Mouse (Mus musculus): ENCODE results near the gene Gm42957. TPM values are rescaled to one million over a fixed set of nuclear protein-coding genes. Genes with fewer than 3 reads are reported as not detected.

Gm42957 gene
- polyA plus RNA-seq, 1 experiment from 2014 or later: 0.14 TPM

GRCm38 (mm10) chr3:96692506-96692905 lies 57.2 kb downstream of the Gm42957 start:
- Histone ChIP-seq H3K27me3 (ENCODE audit: control insufficient read depth, insufficient read depth, low read length) (no peaks in the 10 kb centered on the region), H3K9ac (ENCODE audit: low read length) (no peak overlapping the region), H3K4me1 (ENCODE audit: control insufficient read depth, insufficient read depth, low read length) (peaks cover 14% of the 10 kb centered on the region), H3K36me3 (ENCODE audit: control insufficient read depth, insufficient read depth) (no peaks in the 10 kb centered on the region), H3K4me3 (ENCODE audit: low read length) (no peak overlapping the region), H3K27ac (ENCODE audit: low read length) (no peak overlapping the region), H3K9me3 (replicated peaks; ENCODE audit: control insufficient read depth, low read length) (no peaks in the 10 kb centered on the region), H3K4me2 (ENCODE audit: low read depth, low read length) (no peak overlapping the region)
- 19% methylated on average over 3 of the region's 3 CpGs for WGBS
- no peak for ATAC-seq (replicated peaks; ENCODE audit: extremely low read depth, insufficient read depth, low FRiP score)

- H3K4me1 ChIP-seq (ENCODE audit: control insufficient read depth, insufficient read depth, low read length): peaks cover 21% of the 10 kb centered on the region
- no peak overlapping the region for H3K27ac ChIP-seq (ENCODE audit: low read length)
- no peak overlapping the region for H3K4me3 ChIP-seq (ENCODE audit: low read length)
- H3K9ac ChIP-seq (ENCODE audit: low read length): no peak overlapping the region
- no peak overlapping the region for H3K4me2 ChIP-seq (ENCODE audit: low read depth, low read length)
- no peak for ATAC-seq (replicated peaks; ENCODE audit: extremely low read depth, insufficient read depth, low FRiP score)
- no peaks in the 10 kb centered on the region for H3K27me3 ChIP-seq (ENCODE audit: control insufficient read depth, insufficient read depth, low read length)
- no peaks in the 10 kb centered on the region for H3K36me3 ChIP-seq (ENCODE audit: control insufficient read depth, insufficient read depth)
- H3K9me3 ChIP-seq (replicated peaks; ENCODE audit: control insufficient read depth, low read length): no peaks in the 10 kb centered on the region
- 79% methylated on average over 1 of the region's 1 CpGs for WGBS
These were observed 58.3 kb downstream of the Gm42957 start for GRCm38 (mm10) chr3:96693579-96693978.

- Histone ChIP-seq H3K9ac (ENCODE audit: low read length) (peak within 1 kb of the TSS; percentile 95), H3K27me3 (ENCODE audit: control insufficient read depth, insufficient read depth, low read length) (no peaks in the 10 kb centered on the region), H3K27ac (ENCODE audit: low read length) (peak within 1 kb of the TSS; percentile 95), H3K4me2 (ENCODE audit: low read depth, low read length) (peak within 1 kb of the TSS; percentile 90), H3K9me3 (replicated peaks; ENCODE audit: control insufficient read depth, low read length) (no peaks in the 10 kb centered on the region), H3K36me3 (ENCODE audit: control insufficient read depth, insufficient read depth) (peaks cover 16% of the 10 kb centered on the region), H3K4me1 (ENCODE audit: control insufficient read depth, insufficient read depth, low read length) (peaks cover 21% of the 10 kb centered on the region), H3K4me3 (ENCODE audit: low read length) (peak within 1 kb of the TSS; percentile 93)
- ATAC-seq (replicated peaks; ENCODE audit: extremely low read depth, insufficient read depth, low FRiP score): peak; percentile 87
- under 1% methylated on average over 34 of the region's 35 CpGs for WGBS
These were observed 61.0 kb downstream of the Gm42957 start, which contains the start of gene Pias3 for GRCm38 (mm10) chr3:96696198-96696765. Gene Pias3, plus strand, starts transcription at chr3:96696384.

- peak; percentile 95 for ATAC-seq (replicated peaks; ENCODE audit: extremely low read depth, insufficient read depth, low FRiP score)
- Histone ChIP-seq H3K9ac (ENCODE audit: low read length) (peak overlapping the region; percentile 95), H3K27me3 (ENCODE audit: control insufficient read depth, insufficient read depth, low read length) (no peaks in the 10 kb centered on the region), H3K4me2 (ENCODE audit: low read depth, low read length) (peak overlapping the region; percentile 90), H3K9me3 (replicated peaks; ENCODE audit: control insufficient read depth, low read length) (no peaks in the 10 kb centered on the region), H3K4me3 (ENCODE audit: low read length) (peak overlapping the region; percentile 93), H3K27ac (ENCODE audit: low read length) (peak overlapping the region; percentile 95), H3K36me3 (ENCODE audit: control insufficient read depth, insufficient read depth) (peaks cover 24% of the 10 kb centered on the region), H3K4me1 (ENCODE audit: control insufficient read depth, insufficient read depth, low read length) (peaks cover 21% of the 10 kb centered on the region)
- under 1% methylated on average over 83 of the region's 85 CpGs for WGBS
These were observed 61.8 kb downstream of the Gm42957 start for GRCm38 (mm10) chr3:96696766-96697732.

- no peak overlapping the region for H3K4me2 ChIP-seq (ENCODE audit: low read depth, low read length)
- 51% methylated on average over 19 of the region's 19 CpGs for WGBS
These were observed 63.9 kb downstream of the Gm42957 start for GRCm38 (mm10) chr3:96698993-96699690.

GRCm38 (mm10) chr3:96700376-96700775 lies 65.1 kb downstream of the Gm42957 start:
- peaks cover 48% of the 10 kb centered on the region for H3K36me3 ChIP-seq (ENCODE audit: control insufficient read depth, insufficient read depth)
- H3K4me3 ChIP-seq (ENCODE audit: low read length): no peak overlapping the region
- no peak for ATAC-seq (replicated peaks; ENCODE audit: extremely low read depth, insufficient read depth, low FRiP score)
- no peak overlapping the region for H3K9ac ChIP-seq (ENCODE audit: low read length)
- H3K4me2 ChIP-seq (ENCODE audit: low read depth, low read length): no peak overlapping the region
- peaks cover 15% of the 10 kb centered on the region for H3K4me1 ChIP-seq (ENCODE audit: control insufficient read depth, insufficient read depth, low read length)
- 53% methylated on average over 7 of the region's 7 CpGs for WGBS
- H3K27ac ChIP-seq (ENCODE audit: low read length): no peak overlapping the region
- no peaks in the 10 kb centered on the region for H3K27me3 ChIP-seq (ENCODE audit: control insufficient read depth, insufficient read depth, low read length)
- no peaks in the 10 kb centered on the region for H3K9me3 ChIP-seq (replicated peaks; ENCODE audit: control insufficient read depth, low read length)

More at GRCm38 (mm10) chr3:96698993-96699690, 63.9 kb downstream of the Gm42957 start:
- Histone ChIP-seq H3K27ac (ENCODE audit: low read length) (no peak overlapping the region), H3K36me3 (ENCODE audit: control insufficient read depth, insufficient read depth) (peaks cover 40% of the 10 kb centered on the region), H3K9me3 (replicated peaks; ENCODE audit: control insufficient read depth, low read length) (no peaks in the 10 kb centered on the region), H3K27me3 (ENCODE audit: control insufficient read depth, insufficient read depth, low read length) (no peaks in the 10 kb centered on the region), H3K4me3 (ENCODE audit: low read length) (no peak overlapping the region), H3K9ac (ENCODE audit: low read length) (no peak overlapping the region), H3K4me1 (ENCODE audit: control insufficient read depth, insufficient read depth, low read length) (peaks cover 21% of the 10 kb centered on the region)
- ATAC-seq (replicated peaks; ENCODE audit: extremely low read depth, insufficient read depth, low FRiP score): no peak

GRCm38 (mm10) chr3:96701003-96701402 lies 65.7 kb downstream of the Gm42957 start:
- 86% methylated on average over 4 of the region's 4 CpGs for WGBS
- H3K4me1 ChIP-seq (ENCODE audit: control insufficient read depth, insufficient read depth, low read length): peaks cover 8% of the 10 kb centered on the region
- H3K27me3 ChIP-seq (ENCODE audit: control insufficient read depth, insufficient read depth, low read length): no peaks in the 10 kb centered on the region
- no peak for ATAC-seq (replicated peaks; ENCODE audit: extremely low read depth, insufficient read depth, low FRiP score)
- no peak overlapping the region for H3K4me3 ChIP-seq (ENCODE audit: low read length)
- no peak overlapping the region for H3K9ac ChIP-seq (ENCODE audit: low read length)
- peaks cover 48% of the 10 kb centered on the region for H3K36me3 ChIP-seq (ENCODE audit: control insufficient read depth, insufficient read depth)
- no peak overlapping the region for H3K27ac ChIP-seq (ENCODE audit: low read length)
- no peaks in the 10 kb centered on the region for H3K9me3 ChIP-seq (replicated peaks; ENCODE audit: control insufficient read depth, low read length)
- H3K4me2 ChIP-seq (ENCODE audit: low read depth, low read length): no peak overlapping the region
